Mouse (Mus musculus) heart, adult 8-10 months (tissue): ENCODE data around the gene Acss3. TPM values are rescaled to one million over a fixed set of nuclear protein-coding genes. Genes with fewer than 3 reads are reported as not detected.

ENCODE experiments used
- total RNA-seq, 4 experiments: library from RNA; stranded (reverse); gene quantifications; 2 replicates each; pipeline ENCODE4 v1.2.4; 2022

The Acss3 gene
- total RNA-seq, 4 experiments from 2014 or later: 2.6 to 3.9 (median 2.8) TPM

Other genes starting within 250 kb of the Acss3 start
- 1 to 10 TPM in 1 of 4 experiments, under 1 TPM in 3; 0.69 to 1.3 (median 0.98) TPM for gene Lin7a, start 148.0 kb upstream of the Acss3 start, total RNA-seq